Mouse (Mus musculus) frontal cortex, postnatal 36 days (tissue): Measurements from ENCODE around the gene Snd1.
A peak's percentile ranks its signal among the peaks of the same experiment; 100 is the strongest.

Experiments used
- DNase-seq, 2 experiments: peaks; one replicate each; pipeline ENCODE4 v3.0.0; 2022; ENCODE audit warnings: low spot score in 2 of 2

Gene Snd1

DNA sequence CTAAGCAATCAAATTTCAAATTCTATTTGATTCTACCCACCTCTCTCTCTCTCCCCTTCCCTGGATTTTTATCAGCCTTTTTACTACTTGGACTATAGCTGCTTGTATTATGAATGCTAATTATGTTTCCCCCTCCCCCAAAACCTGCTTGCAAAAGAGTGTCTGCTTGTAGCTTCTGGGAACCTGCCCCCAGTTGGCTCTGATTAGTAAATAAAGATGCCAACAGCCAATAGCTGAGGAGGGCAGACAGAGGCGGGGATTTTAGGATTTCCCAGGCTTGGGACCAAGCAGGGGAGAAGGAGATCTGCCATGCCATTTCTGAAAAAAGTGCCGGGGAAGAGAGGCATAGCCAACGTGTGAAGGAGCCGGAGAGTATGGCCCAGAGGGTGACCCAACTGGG lies 495.8 kb downstream of the Snd1 start:
- no peak for DNase-seq

DNA sequence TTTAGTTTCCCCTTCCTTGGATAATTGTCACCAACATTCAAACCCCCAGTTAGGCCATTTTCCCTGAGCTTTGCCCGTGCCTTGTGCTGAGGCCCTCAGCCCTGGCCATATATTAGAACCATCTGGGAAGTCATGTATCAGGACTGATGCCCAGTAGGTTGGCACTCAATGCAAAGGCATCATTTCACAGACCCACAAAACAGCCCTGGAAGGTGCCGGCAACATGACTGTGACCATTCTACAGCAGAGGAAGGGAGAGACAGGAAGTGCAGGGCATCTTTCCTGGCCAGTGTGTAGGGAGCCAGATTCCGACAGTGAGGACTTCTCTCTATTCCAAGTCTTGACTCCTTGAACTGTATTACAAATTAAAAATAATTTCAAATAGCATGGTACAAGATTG lies 499.6 kb downstream of the Snd1 start:
- no peak for DNase-seq

GRCm38 (mm10) chr6:28975106-28975505 lies 500.2 kb downstream of the Snd1 start:
- peak; percentile 48 to 72 for DNase-seq

DNA sequence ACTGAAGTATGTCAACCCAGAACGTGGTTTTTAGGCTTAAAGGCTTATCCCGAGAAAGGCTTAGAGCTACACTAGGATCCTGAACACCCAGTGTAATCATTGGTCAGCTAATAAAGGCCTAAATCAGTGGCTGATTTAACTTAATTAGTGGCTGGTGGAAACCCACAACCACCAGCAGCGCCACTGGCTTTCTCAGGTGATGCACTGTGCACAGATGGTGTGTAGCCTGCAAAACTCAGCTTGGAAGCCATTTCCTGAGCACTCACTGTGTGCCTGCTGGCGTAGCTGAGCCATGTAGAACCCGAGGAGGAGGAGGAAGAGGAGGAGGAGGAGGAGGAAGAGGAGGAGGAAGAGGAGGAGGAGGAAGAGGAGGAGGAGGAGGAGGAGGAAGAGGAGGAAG lies 503.1 kb downstream of the Snd1 start:
- DNase-seq, result no peak

DNA sequence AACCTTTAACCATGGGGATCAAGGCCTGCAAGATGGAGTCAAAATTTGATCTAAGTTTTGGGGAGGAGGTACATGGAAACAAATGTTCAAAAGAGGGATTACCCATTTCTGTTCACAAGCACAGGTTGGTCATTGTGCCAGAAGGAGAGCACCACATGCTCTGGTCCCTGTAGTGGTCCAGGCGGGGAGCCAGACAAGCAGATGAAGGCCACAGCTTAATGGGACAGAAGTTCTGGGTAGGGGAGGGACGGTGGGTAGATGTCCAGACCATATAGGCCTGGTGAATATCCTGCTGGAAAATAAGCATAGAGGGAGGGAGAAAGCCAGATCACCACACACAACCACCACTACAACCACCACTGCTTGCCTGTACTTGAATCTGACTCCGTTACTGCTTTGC lies 503.9 kb downstream of the Snd1 start:
- DNase-seq, result no peak

- DNase-seq, result no peak
Observed at GRCm38 (mm10) chr6:28979586-28979985, 504.6 kb downstream of the Snd1 start.

- DNase-seq, result no peak
Observed at GRCm38 (mm10) chr6:28980219-28980618, 505.3 kb downstream of the Snd1 start.

- DNase-seq, result peak; percentile 65 to 68
Observed at GRCm38 (mm10) chr6:28980750-28981584, 506.0 kb downstream of the Snd1 start.

DNA sequence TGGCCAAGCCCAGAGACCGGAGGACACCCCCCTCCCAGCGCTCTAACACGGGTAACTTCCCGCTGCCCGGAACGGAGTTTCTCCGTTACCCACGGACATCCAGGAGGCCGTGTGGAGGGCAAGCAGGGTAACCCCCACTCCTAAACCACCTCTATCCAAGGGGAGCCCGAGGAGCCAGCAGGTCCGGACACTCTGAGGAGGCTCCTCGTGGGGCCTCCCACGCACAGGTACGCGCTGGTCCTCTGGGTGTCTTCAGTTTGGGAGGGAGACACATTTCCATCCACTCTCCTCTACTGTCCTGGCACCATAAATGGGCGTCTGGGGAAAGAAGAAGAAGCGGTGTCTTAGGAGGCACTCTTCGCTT lies 506.6 kb downstream of the Snd1 start:
- DNase-seq, result no peak

DNA sequence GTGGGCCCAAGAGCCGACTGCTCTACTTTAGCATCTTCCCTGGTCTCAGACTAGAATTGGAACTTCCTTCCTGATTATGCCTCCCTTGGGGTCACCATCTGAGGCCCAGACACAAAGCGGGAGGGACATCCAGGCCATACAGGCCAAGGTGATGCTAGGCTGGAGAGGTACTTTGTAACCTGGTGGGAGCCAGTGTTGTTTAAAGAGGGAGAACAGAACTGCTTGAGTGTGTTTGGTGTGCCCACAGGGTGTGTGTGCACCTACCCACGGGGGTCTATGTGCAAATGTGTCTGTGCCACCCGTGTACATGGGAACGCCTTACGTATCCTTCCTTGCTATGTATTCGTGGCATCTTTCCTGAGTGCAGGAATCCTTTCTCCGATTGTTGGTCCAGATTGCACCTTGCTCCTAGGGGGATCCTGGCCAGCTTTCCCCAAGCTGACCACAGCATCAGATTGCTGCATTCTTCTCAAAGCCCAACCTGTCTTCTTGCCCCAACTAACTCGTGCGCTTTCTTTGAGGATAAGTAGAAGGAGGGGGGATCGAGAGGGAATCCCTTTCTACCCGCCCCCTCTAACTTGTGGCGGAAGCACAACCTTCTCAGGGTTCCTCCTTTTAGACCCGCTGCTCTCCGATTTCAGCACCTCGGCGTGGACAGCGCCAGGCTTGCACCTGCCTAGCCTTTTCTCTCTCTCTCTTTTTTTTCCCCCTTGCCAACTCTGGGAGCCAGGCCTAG lies 507.2 kb downstream of the Snd1 start:
- DNase-seq, result no peak

GRCm38 (mm10) chr6:28982817-28983216 lies 507.9 kb downstream of the Snd1 start:
- no peak for DNase-seq
